Mouse (Mus musculus) skeletal muscle tissue, adult 2 months (tissue): ENCODE measurements at regions not wholly inside any gene's neighbourhood (a gene's known extent, or its start where the extent isn't known, plus 50 kb on each side); places are given as distances from the start of the nearest gene placed in this dataset.

Experiments
- DNase-seq: peaks from one replicate; pipeline ENCODE4 v3.0.0-alpha.2; 2012; ENCODE audit warnings: low read depth, low spot score

- peak; percentile 72 for DNase-seq
These were observed 62.2 kb downstream of the Ttc32 start for GRCm38 (mm10) chr12:9091951-9092350.

DNA sequence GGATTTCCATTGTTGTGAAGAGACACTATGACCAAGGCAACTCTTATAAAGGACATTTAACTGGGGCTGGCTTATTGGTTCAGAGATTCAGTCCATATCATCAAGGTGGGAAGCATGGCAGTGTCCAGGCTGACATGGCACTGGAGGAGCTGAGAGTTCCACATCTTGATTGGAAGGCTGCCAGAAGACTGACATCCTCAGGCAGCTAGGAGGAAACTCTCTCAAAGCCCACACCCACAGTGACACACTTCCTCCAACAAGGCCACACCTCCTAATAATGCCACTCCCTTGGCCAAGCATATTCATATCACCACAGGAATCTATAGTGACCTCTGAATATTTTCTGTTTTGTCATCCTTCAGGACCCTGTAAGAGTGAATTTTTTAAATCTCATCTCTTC, 65.3 kb downstream of the Ttc32 start:
- DNase-seq: no peak

- DNase-seq: peak; percentile 30
These were observed 76.6 kb downstream of the Ttc32 start for GRCm38 (mm10) chr12:9106416-9106815.

DNA sequence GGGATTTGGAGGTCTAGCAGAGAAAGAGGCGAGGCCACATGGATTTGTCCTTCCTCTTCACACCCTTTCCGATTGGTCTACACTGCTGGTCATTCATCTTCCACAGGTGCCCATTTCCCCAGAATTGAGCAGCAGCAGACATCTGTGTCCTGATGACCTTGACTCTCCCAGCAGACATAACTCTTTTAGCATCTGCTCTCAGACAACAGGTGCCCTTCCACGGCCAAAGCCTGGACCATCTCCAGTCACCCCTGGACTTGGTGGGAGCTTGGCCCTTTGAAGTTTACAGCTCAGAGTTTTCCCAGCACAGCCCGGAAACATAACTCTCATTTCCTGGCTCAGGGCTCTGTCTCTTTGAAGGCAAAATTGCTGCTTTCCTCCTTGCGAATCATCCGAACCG, 80.0 kb downstream of the Ttc32 start:
- no peak for DNase-seq

- DNase-seq: no peak
These were observed 82.4 kb downstream of the Ttc32 start for GRCm38 (mm10) chr12:9112161-9112674.

DNA sequence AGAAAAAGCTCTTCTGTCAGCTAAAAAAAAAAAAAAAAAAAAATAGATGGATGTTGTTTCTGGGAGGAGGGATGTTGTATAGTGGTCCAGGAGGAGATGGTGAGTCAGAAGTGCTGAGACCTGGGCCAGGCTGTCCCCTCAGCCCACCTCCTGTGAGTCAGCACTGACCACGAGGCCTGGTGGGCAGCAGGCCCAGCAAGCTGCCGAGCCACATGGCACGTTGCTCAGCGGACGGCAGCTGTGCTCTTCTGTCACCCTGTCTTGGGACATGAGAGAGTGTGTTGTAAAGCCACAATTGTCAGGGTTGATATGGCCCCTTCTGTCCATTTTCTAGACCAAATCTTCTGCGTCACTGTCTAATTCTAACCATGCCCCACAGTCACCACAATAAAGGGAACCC, 83.9 kb downstream of the Ttc32 start:
- peak; percentile 87 for DNase-seq

GRCm38 (mm10) chr12:9114061-9114460, 84.3 kb downstream of the Ttc32 start:
- peak; percentile 68 for DNase-seq

DNA sequence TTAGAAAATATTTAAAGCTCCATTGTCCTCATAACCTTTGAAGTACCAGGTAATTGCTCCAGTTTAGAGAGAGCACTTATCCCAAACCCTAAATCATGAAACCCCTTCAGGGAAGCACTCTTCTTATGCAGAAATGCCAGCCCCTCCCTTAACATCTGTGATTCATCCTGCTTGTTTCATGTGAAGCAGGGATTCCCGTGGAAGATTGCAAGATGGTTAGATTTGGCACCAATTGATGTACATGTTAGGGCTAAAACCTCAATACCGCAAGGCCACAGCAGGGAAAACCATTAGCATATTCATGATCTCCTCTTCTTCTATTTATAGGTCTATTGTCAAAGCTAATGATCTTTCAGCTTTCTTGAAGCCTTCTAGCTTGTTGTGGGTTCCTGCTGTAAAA, 88.8 kb downstream of the Ttc32 start:
- no peak for DNase-seq

- no peak for DNase-seq
These were observed 98.2 kb downstream of the Ttc32 start for GRCm38 (mm10) chr12:9127931-9128550.

DNA sequence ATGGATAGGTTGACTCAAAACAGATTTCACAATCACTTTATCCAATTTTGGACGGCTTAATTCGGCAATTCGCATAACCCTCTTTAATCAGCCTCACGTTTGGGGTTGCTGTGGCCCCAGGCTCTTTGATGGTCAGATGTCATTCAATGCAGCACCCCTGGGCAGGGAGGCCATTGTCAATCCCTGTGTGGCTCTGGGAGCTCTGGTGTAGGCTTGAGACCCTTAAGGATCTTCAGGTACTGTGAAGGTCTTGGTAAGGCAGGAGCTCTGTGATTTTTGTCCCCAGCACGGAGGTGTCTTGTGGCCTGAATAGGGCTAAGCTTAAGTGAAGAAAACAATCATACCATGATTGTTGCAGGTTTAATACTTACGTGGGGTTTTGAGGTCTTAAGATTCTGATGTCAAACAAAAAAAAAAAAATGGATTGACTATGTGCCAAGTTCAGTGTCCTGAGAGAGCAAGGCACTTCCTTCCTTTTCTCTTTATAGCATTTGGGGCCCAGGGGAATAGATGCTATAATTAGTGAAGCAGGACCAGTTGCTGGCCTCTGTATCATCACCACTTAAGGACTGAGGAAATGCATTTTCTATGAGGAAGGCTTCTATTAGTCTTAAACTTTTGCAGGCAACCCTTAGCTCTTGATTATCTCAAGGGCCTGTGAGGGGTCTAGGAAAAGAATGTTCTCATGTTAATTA, 98.9 kb downstream of the Ttc32 start:
- peak; percentile 38 for DNase-seq

DNA sequence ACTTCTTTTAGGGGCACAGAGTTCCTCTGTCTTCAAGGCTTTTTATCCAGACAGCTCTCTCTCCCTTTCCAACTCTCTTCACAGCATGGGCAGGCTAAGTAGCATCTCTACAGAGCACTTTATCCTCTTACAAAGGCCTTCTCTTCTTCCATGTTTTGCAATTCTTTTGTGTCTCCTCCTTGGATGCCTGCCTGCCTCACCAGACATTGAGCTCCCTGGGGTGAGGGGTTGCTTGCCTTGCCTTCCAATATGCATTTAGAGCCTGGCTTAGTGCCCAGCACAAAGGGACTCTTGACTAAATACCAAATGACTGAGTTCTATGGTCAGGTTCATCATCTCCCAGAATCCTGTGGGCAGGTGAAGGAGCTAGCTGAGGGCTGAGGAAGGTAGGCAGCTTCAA, 102.8 kb downstream of the Ttc32 start:
- no peak for DNase-seq

DNA sequence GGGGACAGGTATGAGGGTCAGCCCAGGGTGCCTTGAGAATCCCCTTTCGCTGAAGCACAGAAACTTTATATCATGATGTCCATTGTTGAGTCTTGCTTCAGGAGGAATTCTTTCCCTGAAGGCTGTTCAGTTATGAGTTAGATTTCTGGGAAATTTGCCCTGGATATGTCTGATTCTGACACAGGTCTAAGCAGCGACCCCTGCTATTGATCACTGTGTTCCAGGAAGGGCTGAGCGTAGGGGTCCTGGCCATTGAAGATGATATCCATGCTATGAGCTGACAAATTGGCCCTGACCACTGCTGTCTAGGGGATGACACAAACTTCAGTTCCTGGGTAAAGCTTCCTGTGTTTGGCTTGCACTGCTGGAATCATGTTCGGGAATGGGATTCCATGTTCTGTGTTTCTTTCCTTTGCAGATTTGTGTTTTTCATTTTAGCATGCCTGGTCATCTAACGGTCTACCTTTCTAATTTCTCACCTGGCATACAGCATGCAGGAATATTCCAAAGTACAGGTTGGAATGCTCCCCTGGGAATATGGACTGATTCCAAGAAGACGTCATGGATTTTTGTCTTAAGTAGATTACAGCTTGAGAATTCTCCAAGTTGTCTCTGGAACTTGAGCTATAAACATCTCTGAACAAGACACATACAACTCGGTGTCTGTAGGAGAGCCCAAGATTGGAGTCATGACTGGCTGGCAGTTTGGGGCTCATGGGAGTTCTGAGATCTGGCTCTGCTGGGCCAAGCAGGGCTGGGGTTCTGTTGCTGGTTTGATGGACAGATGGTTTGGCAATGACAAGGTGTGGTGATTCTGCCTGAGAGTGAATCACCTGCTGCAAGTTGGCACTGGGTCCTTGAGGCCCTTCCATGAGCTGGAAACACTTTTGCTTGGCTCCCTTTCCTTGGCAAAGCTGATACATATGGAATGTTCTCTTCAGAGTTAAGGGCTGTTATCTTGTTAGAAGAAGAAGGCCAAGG, 104.4 kb downstream of the Ttc32 start:
- DNase-seq: no peak

- no peak for DNase-seq
These were observed 121.2 kb downstream of the Ttc32 start for GRCm38 (mm10) chr12:9151001-9151400.

- DNase-seq: no peak
These were observed 121.6 kb downstream of the Ttc32 start for GRCm38 (mm10) chr12:9151426-9151825.

GRCm38 (mm10) chr12:9154491-9154890, 124.7 kb downstream of the Ttc32 start:
- DNase-seq: no peak

GRCm38 (mm10) chr12:9156794-9157193, 127.0 kb downstream of the Ttc32 start:
- no peak for DNase-seq

GRCm38 (mm10) chr12:9158751-9159150, 129.0 kb downstream of the Ttc32 start:
- DNase-seq: peak; percentile 17

GRCm38 (mm10) chr12:9165367-9165940, 135.7 kb downstream of the Ttc32 start:
- no peak for DNase-seq

DNA sequence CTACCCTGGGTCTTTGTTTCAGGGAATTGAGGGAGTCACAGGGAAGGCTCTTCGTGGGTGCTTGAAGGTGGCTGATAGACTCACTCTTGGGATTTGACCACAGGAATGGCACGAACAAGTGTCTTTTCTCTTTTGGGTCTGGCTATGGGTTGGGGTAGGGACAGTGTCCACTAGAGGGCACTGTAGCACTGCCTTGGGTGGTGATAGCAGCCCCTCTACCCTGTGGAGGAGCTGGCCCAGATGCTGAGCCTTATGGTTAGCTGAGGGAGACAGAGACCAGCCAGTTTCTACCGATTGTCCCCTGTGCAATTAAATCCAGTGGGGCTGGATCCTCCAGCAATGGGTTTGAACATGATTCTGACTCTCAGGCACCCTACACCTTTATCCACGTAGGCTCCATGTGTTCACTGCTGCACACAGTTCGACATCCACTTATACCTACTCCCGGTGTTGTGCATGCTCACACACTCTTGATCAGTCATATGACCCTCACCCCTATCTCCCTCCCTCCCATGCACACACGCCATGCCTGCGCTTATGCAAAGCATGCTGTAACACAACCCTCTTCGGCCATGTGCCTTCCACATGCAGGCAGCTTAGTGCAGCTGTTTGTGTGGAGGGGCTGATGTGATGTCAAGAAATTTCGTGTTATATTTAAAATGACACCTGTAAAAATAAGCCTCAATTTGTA, 136.6 kb downstream of the Ttc32 start:
- peak; percentile 9 for DNase-seq

- no peak for DNase-seq
These were observed 139.2 kb downstream of the Ttc32 start for GRCm38 (mm10) chr12:9169008-9169407.

DNA sequence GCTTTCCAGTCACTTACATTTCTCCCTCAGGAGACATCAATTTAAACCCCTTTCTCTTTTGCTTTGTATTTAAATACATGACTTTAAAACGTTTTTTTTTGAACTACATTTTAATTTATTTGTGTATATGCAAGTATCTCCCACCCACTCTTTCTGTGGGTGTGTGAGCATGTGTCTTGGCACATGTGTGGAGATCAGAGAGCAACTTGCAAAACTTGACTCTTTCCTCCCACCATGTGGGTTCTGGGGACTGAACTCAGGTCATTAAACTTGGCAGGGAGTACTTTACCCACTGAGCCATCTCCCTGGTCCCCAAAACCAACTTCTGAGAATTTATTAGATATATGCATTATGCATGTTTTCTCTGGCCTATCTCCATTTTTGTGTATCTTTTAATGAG, 143.9 kb downstream of the Ttc32 start:
- DNase-seq: no peak
